Mouse (Mus musculus) E14TG2a.4 (cell line): ENCODE measurements around the gene Itgb2l.
A peak's percentile ranks its signal among the peaks of the same experiment; 100 is the strongest.

ENCODE experiments used
- H3K27me3 ChIP-seq: 2 replicates; pipeline ENCODE4 v1.6.1; 2014; ENCODE audit warnings: low read length, control low read depth; ENCODE audit not compliant: insufficient read depth
- H3K36me3 ChIP-seq: 2 replicates; pipeline ENCODE4 v1.6.1; 2014; ENCODE audit warnings: low read length, control low read depth; ENCODE audit not compliant: insufficient read depth
- H3K4me1 ChIP-seq: replicated peaks from 2 replicates; pipeline ENCODE4 v1.6.1; 2014; ENCODE audit warnings: low read depth, low read length, control low read depth
- H3K4me3 ChIP-seq: replicated peaks from 2 replicates; pipeline ENCODE4 v1.5.1; 2014; ENCODE audit warnings: mild to moderate bottlenecking, low read length
- H3K9me3 ChIP-seq: 2 replicates; pipeline ENCODE4 v1.6.1; 2014; ENCODE audit warnings: low read length, control low read depth
- CTCF ChIP-seq: conservative IDR thresholded peaks from 2 replicates; pipeline ENCODE4 v1.5.1; 2014; ENCODE audit warnings: low read length
- NANOG ChIP-seq: IDR thresholded peaks from 2 replicates; pipeline ENCODE4 v1.6.1; 2014; ENCODE audit warnings: borderline replicate concordance, low read length, mixed read lengths
- POU5F1 ChIP-seq: IDR thresholded peaks from 2 replicates; pipeline ENCODE4 v1.6.1; 2014; ENCODE audit warnings: low read length, borderline replicate concordance

The Itgb2l gene

DNA sequence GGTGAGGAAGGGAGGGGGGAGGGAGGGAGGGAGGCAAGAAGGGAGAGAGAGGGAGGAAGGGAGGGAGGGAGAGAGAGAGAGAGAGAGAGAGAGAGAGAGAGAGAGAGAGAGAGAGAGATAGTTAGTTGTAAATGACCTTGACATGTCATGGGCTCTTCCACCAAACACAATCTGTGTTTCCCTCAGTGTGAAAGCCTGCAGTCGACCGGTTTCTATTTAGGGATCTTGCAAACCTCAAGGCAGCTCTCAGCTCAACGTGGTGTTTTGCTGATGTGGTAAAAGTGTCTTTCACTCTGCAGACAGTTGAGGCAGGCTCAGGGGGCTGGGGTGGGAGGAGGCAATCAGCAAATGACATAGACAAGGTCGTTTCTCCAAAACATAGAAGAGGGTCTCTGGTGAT, 37.1 kb downstream of the Itgb2l start:
- Histone ChIP-seq H3K27me3 (no peaks in the 10 kb centered on the region), H3K4me3 (no peak overlapping the region), H3K4me1 (no peaks in the 10 kb centered on the region), H3K9me3 (no peaks in the 10 kb centered on the region), H3K36me3 (no peaks in the 10 kb centered on the region)
- TF ChIP-seq CTCF = no peak
- TF ChIP-seq NANOG = no peak
- TF ChIP-seq POU5F1 = no peak

GRCm38 (mm10) chr16:96402294-96402693, 41.1 kb downstream of the Itgb2l start:
- TF ChIP-seq POU5F1 (no peak), NANOG (no peak), CTCF (no peak)
- H3K36me3 ChIP-seq = no peaks in the 10 kb centered on the region
- H3K9me3 ChIP-seq = no peaks in the 10 kb centered on the region
- H3K27me3 ChIP-seq = no peaks in the 10 kb centered on the region
- H3K4me1 ChIP-seq = no peaks in the 10 kb centered on the region
- H3K4me3 ChIP-seq = no peak overlapping the region

DNA sequence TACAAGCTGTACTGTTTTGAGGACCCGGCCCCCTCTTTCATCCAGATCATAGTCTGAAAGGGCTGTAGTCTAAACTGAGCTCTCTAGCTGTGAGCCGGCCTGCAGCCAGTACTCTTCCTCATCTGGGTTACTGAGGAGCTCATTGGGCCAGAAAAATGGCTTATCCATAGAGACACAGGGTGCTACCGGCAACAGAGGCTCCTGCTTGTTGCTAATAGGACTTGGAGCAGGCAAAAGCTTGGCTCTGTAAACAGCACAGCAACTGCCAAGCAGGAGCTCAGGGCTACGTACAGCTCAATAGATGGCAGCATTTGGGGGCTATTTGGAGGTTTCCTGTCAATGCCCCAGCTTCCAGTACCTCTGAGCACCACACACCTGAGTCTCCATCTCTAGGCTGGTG, 43.4 kb downstream of the Itgb2l start:
- H3K27me3 ChIP-seq = no peaks in the 10 kb centered on the region
- no peaks in the 10 kb centered on the region for H3K36me3 ChIP-seq
- H3K4me3 ChIP-seq = no peak overlapping the region
- H3K4me1 ChIP-seq = no peaks in the 10 kb centered on the region
- TF ChIP-seq CTCF (no peak), NANOG (no peak), POU5F1 (no peak)
- no peaks in the 10 kb centered on the region for H3K9me3 ChIP-seq

GRCm38 (mm10) chr16:96398806-96399205, 44.6 kb downstream of the Itgb2l start:
- no peaks in the 10 kb centered on the region for H3K9me3 ChIP-seq

GRCm38 (mm10) chr16:96396013-96396650, 47.3 kb downstream of the Itgb2l start:
- H3K36me3 ChIP-seq = no peaks in the 10 kb centered on the region

More at GRCm38 (mm10) chr16:96398806-96399205, 44.6 kb downstream of the Itgb2l start:
- no peaks in the 10 kb centered on the region for H3K4me1 ChIP-seq
- H3K27me3 ChIP-seq = no peaks in the 10 kb centered on the region
- H3K36me3 ChIP-seq = no peaks in the 10 kb centered on the region
- TF ChIP-seq POU5F1 (no peak), NANOG (no peak), CTCF (no peak)
- no peak overlapping the region for H3K4me3 ChIP-seq

GRCm38 (mm10) chr16:96395516-96395915, 47.9 kb downstream of the Itgb2l start:
- Histone ChIP-seq H3K36me3 (no peaks in the 10 kb centered on the region), H3K27me3 (no peaks in the 10 kb centered on the region), H3K9me3 (no peaks in the 10 kb centered on the region), H3K4me1 (no peaks in the 10 kb centered on the region), H3K4me3 (no peak overlapping the region)
- TF ChIP-seq CTCF = no peak
- no peak for TF ChIP-seq POU5F1
- TF ChIP-seq NANOG = no peak

More at GRCm38 (mm10) chr16:96396013-96396650, 47.3 kb downstream of the Itgb2l start:
- Histone ChIP-seq H3K9me3 (no peaks in the 10 kb centered on the region), H3K4me1 (no peaks in the 10 kb centered on the region), H3K4me3 (no peak overlapping the region), H3K27me3 (no peaks in the 10 kb centered on the region)
- TF ChIP-seq NANOG (no peak), POU5F1 (no peak), CTCF (no peak)

DNA sequence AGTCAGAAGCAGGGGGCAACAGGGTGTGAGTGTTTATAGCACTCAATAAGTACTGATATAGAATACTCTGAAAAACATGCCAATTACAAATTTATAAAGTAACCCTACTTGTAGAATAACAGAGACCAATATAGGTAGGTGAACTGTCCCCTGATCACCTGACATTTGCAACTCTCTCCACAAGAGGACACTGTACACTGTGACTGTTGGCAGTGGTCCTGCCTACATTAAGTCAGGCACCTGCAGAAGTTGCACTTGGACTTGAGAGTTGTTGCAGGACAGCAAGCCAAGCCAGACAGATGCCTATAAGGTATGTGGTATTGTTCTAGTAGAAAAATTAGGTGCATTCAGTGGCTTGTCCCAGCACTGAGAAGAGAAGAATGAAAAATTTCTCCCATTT, 52.3 kb downstream of the Itgb2l start:
- TF ChIP-seq POU5F1 = no peak
- TF ChIP-seq CTCF = 0 out of 2 replicates have a peak, but pooled peaks have one; percentile 4
- H3K4me3 ChIP-seq = no peak overlapping the region
- H3K27me3 ChIP-seq = no peaks in the 10 kb centered on the region
- H3K4me1 ChIP-seq = no peaks in the 10 kb centered on the region
- no peaks in the 10 kb centered on the region for H3K36me3 ChIP-seq
- H3K9me3 ChIP-seq = no peaks in the 10 kb centered on the region

- Histone ChIP-seq H3K9me3 (no peaks in the 10 kb centered on the region), H3K4me1 (no peaks in the 10 kb centered on the region), H3K27me3 (no peaks in the 10 kb centered on the region), H3K4me3 (no peak overlapping the region), H3K36me3 (no peaks in the 10 kb centered on the region)
- no peak for TF ChIP-seq NANOG
- no peak for TF ChIP-seq CTCF
- no peak for TF ChIP-seq POU5F1
Observed at GRCm38 (mm10) chr16:96388481-96388880, 54.9 kb downstream of the Itgb2l start.

DNA sequence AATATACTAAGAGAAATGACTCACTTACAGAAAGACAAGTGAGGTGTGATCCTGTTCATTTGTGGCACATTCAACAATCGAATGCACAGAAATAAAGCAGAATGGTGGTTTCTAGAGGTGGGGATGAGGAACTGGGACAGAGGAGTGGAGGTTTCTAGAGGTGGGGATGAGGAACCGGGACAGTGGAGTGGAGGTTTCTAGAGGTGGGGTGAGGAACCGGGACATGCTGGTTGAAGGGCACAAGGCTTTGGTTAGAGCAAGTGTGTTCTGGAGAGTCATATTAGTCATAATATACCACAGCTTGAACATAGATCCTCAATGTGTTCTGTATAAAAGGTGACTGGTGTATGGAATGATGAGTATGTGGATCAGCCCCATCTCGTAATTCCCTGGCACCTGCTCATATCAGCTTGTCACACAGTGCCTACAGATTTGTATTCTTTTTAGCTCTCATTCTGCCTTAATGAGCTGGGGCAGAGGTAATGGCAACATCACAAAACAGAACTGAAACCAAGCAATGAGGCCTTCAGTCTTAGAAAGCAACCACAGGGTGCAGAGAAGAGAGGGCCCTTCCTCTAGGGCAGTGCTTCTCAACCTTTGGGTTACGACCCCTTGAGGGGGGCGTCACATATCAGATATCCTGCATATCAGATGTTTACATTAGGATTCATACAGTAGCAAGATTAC, 55.6 kb downstream of the Itgb2l start:
- H3K36me3 ChIP-seq = no peaks in the 10 kb centered on the region
- H3K9me3 ChIP-seq = no peaks in the 10 kb centered on the region
- H3K4me1 ChIP-seq = no peaks in the 10 kb centered on the region
- no peak for TF ChIP-seq CTCF
- no peaks in the 10 kb centered on the region for H3K27me3 ChIP-seq
- no peak overlapping the region for H3K4me3 ChIP-seq
